Mouse (Mus musculus) liver, adult (tissue): ENCODE data around the gene Evpl.

ENCODE experiments used
- GATA4 ChIP-seq: IDR thresholded peaks from 2 replicates; pipeline ENCODE4 v1.6.1; 2014; ENCODE audit warnings: mild to moderate bottlenecking, low read length; ENCODE audit not compliant: insufficient replicate concordance

Gene Evpl

DNA sequence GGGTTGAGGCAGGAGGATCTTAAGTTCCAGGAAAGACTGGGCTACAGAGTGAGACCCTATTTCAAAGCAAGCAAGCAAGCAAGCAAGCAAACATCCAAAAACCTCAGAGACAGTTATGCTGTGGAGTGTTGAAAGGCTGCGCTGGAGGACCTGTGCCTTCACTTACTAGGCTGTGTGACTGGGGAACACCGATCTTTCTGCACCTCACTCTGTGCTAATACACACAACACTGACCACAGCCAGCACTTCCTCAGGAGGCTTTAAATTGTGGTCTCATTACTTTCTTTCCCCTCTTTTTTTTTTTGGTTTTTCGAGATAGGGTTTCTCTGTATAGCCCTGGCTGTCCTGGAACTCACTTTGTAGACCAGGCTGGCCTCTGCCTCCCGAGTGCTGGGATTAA lies 28.0 kb upstream of the Evpl start:
- TF ChIP-seq GATA4: no peak

DNA sequence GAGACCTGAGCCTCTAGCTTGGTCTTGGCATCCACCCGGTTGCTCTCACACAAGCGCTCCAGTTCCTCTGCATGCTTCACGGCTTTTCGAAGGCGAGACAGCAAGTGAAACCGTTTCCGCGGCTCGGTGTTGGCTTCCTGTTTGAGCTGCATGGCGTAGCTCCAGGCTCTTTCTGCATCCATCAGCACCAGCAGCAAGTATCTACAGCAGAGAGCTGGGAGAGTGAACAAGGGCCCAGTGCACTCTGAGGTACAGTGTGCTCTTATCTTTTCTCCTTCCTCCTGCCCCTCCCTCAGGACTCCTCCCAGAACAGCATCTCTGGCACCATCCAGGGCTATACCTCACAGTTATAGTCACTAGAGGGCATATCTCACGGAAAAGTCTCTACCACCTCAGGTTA lies 27.5 kb upstream of the Evpl start:
- TF ChIP-seq GATA4: no peak

DNA sequence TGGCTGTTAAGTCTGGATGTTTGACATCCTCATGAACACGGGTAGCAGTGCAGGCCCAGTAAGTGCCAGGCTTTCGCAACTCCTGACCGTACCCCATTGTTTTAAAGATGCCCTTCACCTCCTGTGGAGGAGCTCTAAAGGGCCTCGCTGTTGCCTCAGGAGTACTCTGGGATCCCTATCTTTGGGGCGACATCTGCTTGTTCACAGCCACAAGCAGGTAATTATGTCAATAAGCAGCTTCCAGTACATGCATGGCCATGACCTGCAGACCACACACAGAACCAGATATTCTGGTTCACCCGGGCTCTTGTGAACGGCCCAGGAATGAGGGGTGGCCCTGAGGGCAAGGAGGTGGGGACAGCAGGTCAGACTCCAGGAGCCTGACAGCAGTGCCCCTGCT lies 22.4 kb upstream of the Evpl start:
- no peak for TF ChIP-seq GATA4

DNA sequence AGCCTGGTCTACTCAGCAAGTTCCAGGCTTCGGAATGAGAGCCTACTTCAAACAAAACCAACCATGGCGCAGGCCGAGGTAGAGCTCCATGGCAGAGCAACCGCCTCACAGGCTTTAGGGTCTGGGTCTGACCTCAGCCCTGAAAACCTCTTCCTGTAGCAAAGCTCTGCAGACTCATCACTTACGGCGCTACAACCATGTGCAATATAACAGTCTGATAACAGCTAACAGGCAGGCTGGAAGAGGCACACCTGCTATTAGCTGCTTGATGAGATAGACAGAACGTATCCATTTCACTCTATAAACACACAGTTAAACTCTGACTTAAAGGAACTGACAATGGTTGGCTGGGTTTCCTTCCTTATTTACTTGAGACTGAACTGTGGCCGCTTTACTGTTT lies 21.6 kb upstream of the Evpl start:
- no peak for TF ChIP-seq GATA4

DNA sequence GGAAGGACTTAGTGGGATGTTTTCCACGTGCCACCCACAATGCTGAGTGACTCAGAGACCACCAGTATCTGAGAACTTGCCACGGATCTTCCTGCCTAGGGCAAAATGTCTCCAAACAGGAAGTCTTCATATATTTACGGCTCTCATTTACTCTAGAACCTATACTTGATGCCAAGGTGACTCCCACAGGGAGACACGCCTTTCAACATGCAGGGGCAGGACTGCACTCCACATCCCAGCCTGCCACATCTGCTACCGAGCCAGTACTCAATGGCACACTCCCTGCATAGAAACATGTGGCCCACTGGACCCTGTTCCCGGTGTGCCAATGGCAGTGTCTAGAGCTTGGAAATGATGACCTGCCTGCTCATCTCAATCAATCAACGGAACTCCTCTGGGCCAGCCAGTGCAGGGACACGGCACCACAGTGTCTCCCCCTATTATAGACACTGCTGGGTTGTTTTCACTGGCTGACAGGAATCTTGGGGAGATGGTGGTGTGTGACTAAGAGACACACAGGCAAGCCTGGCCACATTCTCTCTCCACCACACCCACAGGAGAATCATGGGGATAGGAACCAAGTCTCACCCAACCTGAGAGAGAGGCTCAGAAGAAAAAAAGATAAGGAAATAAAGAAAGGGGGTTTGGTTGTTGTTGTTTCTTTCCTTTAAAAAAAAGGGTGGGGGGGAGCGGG lies 18.3 kb upstream of the Evpl start:
- TF ChIP-seq GATA4: no peak

DNA sequence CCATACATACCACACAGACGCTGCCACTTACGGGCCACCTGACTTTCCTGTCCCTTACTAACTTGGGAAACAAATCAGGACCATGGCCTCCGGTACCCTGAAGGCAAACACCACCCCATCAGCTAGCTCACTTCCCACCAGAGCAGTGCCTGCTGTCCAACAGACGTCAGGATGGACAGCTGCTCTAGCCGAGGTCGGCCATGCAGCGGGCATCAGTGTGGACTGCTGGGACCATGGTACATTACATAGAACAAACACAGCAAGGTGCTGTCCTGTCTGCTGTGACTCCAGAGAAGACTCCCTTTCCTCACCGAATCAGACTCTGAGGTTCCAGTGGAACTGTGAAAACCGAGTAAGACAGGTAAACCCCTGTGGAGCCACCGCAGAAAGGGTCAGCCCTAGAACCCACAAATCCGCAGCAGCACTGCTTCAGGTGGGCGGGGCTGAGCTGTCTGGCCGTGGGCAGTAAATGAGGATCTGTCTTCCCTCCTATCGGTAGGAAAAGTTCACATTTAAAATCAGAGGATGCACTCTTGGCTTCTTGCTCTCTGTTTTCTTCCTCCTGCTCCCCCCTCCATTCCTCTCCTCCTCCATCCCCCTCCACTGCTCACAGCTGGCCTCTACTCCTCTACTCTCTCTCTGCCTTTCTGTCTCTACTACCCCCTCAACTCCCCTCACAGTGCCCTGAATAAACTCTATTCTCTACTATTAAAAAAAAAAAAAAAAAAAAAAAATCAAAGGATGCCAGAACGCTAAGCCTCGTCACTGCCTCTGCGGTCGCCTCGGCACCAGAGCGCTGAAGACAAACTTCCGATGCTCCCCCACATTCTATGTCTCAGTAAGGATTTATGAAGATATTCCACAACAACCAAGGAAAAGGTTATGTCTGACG lies 17.5 kb upstream of the Evpl start:
- TF ChIP-seq GATA4: no peak

DNA sequence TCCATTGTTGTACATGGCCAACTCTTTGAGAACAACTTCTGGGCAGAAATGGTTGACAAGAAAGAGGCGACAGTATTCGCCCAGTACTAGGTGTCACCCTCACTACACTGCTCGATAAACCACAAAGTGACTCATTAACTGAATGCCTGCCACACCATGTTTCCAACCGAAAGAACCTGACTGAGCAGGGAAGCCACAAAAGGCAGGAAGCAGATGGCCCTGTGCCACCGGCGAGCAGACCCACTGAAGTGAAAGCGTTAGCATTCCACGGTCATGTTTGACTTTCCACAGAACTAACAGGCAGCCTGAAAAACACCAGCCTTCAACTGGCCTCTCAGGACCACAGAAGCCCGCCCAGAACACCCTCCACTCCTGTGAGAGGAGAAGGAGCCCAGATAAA lies 16.8 kb upstream of the Evpl start:
- no peak for TF ChIP-seq GATA4

DNA sequence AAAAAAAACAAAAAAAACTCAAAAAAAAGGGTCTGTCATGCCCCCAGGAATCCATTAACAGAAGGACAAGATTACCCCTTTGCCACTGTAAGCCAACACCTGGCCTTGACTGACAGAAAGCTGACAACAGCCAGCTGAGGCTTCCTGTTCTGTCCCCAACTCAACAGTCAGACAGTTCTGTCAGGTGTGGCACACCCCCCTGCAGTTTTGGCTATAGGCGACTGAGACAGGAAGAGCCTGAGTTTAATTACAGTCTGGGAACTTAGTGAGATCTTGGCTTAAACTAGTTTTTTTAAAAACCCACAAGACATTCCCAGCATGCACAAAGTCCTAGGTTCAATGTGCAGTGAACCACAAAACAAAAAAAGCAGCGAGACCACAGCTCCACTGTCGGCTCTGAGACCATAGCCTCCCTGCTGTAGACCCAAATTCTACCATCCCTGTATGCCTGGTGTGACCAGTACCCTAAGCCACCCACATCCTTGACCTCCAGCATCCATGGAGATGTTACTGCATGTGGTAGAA lies 15.3 kb upstream of the Evpl start:
- TF ChIP-seq GATA4: no peak

DNA sequence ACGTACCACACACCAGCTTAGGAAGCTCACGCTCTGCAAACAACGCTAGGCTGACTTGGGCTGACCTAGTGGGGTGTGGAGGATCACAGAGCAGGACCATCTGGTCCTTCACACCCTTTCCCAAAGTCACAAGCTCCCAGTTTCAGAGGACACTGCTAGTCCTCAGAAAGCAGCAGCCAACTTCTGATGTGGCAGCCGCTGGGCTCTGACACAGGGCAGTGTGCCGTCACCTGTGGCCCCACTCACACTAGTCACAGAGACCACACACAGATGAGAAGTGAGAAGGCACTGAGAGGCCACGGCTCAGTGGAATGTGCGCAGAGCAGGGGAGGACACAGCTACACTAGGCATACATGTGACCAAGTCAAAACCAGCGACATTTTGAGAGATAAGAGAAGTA lies 13.0 kb upstream of the Evpl start:
- no peak for TF ChIP-seq GATA4

DNA sequence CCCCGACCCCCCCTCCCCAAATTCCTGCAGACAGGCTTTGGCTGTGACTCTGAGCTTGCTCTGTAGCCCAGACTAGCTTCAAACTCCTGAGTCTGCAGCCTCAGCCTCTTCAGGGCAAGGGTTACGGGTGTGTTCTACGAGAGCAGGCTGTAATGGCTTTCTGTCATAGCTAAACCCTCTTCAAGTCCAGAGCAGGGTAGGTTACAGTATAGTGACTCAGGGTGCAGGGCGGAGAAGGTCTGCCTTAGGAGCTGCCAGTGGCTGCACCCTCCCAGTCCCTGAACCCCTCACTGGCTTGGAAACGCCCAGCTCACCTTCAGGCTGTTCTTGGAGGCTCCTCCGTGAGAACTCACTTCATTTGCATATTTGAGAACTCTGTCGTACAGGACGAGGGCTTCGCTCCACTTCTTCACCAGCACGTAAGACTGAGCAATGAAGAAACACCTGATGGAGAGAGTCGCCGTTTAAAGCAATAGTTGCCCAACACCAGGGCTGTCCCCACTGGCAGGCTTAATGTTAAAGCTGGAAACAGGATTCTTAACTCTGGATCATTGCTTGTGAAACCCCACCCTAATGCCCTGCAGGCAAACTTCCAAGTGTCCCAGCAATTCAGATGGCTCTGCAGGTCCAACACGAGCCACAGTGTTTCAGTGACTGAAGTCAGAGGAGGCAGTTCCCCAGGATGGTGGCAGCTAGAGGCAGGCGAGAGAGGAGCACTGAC lies 9.8 kb upstream of the Evpl start:
- TF ChIP-seq GATA4: no peak

DNA sequence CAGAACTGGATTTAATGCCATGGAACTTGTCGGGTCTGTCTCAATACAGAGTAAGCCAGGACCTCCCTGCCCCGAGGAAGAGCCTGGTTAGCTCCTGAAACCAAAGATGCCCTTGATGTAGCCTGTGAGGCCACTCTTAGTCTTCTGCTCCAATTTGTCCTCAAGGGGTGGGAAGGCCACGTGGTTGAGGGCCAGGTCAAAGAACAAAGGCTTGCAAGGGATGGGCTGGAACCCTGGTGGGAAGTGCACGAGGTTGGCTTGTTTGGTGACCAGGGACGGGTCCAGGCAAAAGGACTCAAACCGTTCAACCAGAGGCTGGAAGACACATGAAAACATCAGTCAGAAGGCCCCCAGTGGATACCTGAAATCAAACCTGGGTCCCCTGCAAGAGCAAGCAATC lies 7.7 kb upstream of the Evpl start:
- TF ChIP-seq GATA4: no peak

DNA sequence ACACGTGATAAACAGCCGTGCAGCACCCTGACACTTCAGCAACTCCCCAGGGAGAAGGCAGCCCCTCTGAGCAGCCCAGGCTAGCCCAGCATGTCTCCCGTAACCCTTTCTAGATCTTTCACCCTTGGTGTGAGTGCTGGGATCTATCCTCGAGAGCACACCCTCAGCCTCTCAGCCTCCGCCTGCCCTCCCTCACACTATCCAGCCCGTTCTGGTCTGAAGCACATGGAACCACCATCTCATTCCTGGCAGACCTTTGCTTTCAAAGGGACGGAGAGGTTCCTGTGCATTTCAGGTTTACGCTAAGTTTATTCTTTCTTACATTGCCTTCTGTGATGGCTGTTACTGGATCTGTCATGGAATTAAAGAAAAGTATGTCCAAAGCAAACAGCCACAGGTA lies 6.7 kb upstream of the Evpl start:
- TF ChIP-seq GATA4: no peak

DNA sequence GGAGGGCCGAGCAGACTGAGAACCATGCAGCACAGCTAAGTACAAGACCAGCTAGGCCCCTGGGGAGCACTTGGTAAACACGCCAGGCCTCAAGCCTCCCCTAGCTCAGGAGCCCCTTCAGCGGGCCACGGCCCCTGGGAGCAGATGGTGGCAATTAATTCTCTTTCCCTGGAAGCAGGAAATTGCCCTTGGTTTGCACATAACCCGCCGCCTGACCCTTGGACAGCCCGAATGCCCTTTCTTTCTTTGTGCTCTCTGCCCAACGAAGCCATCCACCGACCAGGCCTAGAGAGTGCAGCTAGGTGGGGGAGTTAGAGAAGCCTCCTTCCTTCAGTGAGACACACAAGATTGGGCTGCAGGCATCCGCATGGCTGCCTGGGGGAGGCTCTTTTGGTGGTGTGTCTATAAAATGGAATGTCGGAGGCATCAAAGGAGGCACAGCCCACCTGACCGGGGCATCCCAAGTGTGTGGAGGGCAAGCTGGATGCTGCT lies 3.9 kb upstream of the Evpl start:
- no peak for TF ChIP-seq GATA4

DNA sequence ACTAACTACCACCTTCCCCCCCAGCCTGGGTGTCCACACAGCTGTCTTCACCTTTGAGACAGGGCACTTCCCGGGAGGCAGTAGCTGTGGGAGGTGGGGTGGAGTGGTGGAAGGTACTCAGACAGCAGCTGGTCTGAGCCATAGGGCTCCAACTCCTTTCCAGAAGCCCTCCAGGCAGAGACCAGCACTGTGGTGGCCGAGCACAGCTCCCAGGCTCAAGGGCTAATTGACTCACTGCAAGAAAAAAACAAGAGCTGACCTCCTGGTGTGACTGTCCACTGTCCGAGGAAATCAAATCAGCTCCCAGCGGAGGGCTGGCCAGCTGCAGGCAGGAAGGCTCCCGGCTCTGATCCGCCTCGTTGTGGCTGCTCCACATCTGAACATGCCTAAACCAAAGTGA lies 1.9 kb upstream of the Evpl start:
- TF ChIP-seq GATA4: no peak

DNA sequence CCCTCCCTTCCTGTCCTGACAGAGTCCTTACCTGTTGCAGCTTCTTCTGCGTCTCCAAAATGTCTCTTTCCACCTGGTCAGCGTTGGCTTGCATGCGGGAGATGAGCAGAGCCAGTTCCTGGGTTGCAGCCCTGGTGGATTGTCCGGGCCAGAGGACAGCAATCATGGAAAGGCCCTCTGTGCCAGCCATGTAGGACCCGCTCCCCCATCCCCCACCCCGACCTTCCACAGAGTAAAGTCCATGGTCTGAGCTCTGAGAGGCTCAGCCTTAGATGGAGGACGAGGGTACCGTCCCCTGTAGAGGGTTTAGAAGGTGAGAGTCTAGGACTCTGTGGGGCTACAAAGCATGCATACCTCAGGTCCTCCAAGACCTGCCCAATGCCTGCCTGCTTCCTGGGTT lies 3.0 kb downstream of the Evpl start:
- no peak for TF ChIP-seq GATA4
